Mouse (Mus musculus) layer of hippocampus, adult 9-10 months (tissue): ENCODE results near the gene Usp35.

Experiments
- DNase-seq: peaks from one replicate; pipeline ENCODE4 v3.0.0; 2022; ENCODE audit warnings: low spot score

Usp35 gene

DNA sequence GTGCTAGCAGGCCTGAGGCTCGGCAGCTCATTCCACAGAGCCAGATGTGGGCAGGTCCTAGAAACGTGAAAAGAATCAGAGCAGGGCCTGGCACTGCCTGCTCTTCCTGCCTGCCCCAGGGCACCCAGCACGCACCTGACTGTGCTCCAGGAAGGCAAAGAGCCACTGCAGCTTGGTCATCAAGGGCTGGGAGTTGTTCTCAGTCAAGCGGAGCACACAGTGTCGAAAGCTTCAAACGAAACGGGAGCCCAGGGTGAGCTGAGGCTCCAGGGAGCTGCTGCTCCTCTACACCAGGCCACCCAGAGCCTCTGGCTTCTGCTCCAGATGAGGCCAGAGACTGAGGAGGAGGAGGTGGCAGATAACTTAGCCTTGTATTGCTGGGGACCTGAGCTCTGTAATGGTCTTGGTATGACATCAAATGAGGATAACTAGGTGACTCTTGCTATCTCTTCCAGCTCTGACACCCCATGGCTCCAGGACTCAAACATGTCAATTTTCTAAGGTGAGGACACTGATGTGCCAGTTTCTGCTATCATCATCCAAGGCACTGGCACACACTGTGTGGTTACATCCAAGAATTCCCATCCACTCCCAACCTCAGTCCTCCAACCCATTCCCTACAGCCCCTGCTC, 18.3 kb downstream of the Usp35 start:
- no peak for DNase-seq

DNA sequence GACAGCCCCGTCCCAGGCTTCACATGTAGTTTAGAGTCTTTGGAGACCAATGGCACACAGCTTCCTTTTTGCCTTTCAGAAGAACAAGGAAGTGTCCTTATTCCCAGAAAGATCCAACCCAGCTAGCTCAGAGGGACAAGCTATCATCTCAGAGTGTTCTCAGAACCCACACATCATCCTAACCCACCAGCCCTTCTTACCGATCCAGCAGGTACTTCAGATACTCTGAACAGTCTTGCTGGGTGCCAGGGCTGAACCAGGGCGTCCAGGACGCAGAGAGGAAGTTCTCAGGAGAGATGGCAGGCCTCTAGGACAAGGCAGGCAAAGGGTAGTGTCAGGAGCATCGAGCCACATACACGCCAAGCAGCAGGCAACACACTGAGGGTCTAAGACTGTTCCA, 19.0 kb downstream of the Usp35 start:
- no peak for DNase-seq

DNA sequence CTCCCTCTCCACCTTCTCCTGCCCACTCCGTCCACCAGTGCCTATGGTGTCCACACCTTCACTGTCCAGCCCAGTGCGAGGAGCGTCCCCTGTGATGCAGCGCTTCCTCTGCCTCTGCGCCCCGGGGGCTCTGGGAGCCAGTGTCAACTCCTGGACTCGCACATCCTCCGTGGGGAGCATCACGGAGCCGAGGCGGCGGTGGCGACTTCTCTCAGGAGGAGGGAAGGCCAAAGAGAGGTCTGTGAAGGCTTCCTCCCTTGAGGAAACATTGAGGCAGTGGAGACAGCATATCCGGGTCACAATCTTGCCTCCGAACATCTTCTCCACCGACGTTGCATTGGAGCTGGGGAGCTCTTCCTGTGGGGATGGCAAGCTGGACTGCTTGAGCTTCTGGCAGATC, 19.6 kb downstream of the Usp35 start:
- no peak for DNase-seq

DNA sequence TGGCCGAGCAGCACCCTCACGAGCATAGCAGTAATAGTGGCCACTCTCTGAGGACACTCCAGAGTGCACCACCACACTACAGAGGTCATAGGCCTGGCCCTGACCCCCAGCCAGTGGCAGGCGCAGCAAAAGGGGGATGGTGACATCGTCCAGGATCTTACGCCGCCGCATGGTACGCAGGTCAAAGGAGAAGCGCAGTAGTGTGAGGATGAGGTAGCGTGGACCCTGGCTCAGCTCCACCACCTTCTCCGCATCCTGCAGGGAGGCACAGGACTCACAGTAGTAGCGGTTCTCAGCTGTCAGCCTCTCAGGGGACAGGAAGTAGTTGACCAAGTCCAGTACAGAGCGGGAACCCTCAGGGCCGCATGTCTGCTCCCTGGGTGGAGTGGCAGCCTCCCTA, 20.2 kb downstream of the Usp35 start:
- no peak for DNase-seq

DNA sequence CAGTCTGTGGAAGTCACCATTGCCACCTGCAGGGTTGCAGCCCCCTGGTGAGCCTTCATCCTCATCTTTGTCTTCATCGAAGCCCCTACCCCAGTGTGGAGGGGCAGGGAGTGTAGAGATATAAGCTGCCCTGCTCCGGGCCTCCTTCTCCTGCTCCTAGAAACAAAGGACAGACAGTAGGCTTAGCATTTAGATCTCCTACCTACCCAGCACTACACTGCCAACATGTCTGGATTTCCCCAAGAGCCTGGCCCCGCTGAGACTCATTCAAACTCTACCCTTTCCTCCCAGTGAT, 21.5 kb downstream of the Usp35 start:
- no peak for DNase-seq

DNA sequence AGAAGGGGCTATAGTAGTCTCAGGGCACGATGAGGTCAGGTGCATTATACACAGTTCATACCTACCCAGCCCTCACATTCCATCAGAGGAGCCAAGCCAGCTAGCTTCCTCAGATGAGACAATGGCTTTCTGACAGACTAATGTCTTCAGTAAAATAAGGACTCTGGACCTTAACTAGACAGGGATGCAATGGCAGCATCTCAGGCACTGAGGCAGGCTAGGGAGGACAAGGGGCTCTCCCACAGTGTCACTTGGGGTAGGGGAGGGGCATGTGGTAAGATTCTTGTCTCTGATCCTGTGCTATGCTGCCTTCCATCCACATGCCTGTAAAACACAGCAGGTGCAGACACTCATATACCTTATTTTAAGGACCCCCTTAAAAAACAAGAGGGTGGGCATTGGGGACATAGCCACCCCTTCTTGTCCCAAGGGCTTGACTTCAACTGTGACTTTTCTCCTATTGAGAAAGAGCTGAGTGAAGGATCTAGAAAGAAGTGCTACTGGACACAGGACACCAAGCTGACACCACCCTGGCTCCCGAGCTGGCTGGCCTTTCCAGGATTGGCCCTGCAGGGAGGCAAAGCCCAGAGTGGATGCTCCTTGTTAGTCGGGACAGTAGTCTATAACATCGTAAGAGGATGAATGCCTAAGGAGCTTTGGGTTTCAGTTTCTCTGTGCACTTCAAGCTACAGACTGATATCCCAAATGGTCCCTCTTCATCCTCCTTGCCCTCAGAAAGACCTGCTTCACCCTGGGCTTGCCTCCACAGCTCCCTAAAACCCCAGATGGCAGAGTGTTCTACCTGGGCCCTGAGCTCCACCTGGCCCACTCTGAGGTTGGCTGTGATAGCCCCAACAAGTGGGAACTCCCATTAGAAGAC, 22.1 kb downstream of the Usp35 start:
- no peak for DNase-seq

DNA sequence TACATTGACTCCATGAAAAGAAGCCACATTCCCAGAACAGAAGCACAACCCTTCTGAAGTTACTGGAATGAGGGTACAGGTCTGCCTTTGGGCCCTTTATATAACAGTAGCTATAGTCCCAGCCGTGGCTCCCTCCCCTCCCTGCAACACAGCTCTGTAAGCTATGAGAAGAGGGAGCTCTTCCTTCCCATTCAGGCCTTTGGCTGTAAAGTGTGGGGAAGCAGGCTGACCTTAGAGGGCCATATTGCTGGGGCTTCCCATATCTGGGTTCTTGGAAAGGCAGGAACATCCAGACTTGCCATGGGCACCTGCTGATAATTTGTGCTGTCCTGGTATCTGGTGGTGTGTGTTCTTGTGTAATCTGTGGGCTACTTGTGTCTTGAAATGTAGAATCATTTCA, 24.3 kb downstream of the Usp35 start:
- DNase-seq, result no peak

DNA sequence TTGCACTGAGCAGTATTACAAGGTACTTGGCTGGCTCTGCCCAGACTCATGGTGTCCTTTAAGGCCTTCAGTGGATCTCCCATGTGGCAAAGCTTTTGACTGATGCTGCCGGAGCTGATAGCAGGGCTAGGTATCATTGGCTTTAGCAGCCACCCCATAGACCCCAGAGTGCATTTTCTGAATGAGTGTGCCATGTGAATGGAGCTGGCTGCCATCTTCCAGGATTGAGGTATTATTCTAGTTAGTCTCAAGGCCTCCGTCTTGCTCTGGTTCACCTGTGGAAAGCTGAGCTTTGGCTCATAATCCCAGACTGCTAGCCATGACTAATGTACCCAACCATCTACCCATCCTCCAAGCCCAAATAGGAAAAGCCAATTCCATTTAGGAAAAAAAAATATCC, 25.0 kb downstream of the Usp35 start:
- DNase-seq, result no peak

DNA sequence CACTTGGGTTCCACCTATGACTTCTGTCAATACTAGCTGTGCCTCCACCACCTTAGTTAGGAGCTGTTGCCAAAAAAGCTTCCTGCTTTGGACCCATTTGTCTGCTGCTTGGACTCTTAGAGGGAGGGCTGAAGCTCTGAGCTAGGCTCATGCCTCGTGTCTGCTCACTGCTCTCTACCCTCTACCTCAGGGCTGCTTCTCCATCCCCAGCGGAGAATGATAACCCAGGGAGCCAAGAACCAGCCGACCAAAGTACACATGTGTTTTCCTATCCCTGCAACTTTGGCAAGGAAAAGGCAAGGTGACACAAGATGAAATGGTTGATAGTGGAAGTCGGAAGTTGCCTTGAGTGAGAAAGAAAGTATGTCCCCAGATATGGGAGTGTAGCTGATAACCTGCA, 26.6 kb downstream of the Usp35 start:
- DNase-seq, result no peak

DNA sequence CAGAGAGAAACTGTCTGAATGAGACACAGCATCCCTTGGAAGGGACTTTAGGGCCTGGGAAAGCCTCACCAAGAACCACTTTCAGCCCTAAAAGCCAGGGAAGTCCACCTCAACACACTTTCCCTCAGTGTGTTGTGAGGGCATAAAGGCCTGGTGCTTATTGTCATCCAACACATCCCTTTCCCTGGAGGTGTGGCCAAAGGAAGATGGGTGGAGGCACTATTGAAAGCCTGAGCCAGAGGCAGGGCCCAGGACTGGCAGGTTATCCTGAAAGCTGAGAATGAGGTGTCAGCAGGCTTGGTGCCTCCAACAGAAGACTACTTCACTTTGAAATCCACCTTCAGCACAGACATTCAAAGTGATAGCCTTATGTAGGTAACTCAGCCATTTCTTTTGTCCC, 27.3 kb downstream of the Usp35 start:
- no peak for DNase-seq

DNA sequence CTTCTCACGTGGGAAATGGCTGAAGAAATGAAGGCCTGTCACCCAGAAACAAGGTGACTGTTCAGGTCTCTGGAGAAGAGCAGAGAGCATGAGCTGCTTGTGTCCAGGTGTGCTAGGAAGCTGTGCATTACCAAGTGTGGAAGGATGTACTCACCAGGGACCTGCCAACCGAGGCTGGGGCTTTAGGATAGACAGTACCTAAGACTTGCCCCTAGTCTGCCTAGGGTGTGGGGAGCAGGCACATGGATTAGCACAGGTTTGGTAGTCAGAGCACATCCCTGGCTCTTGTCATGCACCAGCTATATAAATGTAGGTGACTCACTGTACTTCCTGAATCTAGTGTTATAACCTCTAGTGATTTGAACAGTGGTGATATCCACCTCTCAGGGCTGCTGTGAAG, 28.2 kb downstream of the Usp35 start:
- no peak for DNase-seq

DNA sequence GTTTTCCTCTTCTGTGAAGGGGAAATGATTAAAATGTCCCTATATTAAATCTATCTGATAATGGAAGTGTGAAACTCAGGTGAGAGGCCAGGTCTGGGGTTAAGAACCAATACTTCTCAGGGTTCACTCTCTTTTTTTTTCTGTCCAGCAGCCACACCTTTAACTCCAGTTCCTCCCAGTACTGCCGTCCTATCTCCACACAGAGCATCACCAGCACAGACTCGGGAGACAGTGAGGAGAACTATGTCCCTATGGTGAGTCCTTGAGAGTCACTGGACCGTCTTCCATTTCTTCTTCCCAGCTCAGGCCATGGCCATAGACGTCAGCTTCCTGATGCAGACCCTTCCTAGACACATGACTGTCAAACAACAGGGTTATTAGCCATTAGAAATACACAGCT, 28.9 kb downstream of the Usp35 start:
- DNase-seq, result no peak

DNA sequence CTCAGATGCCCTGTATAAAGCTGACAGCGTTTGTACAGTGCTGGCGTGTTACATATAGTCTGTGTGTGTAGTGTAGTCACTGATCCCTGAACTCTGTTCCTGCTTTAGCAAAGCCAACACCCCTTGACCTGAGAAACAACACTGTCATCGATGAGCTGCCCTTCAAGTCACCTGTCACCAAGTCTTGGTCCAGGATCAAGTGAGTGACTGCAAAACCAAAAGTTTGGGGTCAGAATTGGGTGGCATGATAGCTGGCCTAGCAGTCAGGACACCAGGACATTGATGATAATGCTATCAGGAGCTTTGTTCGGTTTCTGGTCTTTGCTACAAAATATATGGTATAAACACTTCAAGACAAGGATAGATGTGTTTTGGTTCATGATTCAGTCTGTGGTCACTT, 29.6 kb downstream of the Usp35 start:
- no peak for DNase-seq

DNA sequence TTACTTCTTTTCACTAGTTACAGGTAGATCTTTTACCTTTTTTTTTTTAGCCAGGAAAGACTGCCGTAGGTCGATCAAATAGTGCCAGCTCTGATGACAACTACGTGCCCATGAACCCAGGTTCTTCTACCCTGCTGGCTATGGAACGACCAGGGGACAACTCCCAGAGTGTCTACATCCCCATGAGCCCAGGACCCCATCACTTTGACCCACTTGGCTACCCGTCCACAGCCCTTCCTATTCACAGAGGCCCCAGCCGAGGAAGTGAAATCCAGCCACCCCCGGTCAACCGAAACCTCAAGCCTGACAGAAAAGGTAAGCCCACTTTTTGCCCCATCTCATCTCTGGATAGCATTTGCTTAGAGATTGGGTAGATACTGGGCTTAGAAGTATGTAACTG, 30.5 kb downstream of the Usp35 start:
- no peak for DNase-seq

DNA sequence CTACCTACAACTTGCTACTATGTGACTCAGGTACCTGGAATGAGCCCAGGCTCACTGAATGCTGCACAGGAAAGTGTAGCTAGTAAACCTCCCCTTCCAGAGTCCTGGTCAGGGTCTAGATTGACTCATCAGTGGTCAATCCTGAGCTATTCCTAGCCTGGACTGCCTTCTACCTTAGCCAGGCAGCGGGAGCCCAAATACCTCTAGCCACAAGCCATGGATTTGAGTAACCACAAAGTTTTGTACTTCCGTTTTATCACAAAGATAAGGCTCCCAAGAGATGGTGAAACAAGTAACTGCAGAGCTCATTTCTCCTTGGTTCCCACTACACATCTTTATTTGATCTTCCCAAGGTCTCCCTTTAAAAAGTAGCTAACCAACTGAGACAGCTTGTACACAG, 30.9 kb downstream of the Usp35 start:
- no peak for DNase-seq

DNA sequence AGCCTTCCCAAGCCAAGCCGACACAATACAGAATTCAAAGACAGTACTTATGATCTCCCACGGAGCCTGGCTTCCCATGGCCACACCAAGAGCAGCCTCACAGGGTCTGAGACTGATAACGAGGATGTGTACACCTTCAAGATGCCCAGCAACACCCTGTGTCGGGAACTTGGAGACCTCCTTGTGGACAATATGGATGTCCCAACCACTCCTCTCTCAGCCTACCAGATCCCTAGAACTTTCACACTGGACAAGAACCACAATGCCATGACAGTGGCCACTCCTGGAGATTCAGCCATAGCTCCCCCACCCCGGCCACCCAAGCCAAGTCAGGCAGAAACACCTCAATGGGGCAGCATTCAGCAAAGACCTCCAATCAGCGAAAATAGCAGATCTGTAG, 32.9 kb downstream of the Usp35 start:
- no peak for DNase-seq

DNA sequence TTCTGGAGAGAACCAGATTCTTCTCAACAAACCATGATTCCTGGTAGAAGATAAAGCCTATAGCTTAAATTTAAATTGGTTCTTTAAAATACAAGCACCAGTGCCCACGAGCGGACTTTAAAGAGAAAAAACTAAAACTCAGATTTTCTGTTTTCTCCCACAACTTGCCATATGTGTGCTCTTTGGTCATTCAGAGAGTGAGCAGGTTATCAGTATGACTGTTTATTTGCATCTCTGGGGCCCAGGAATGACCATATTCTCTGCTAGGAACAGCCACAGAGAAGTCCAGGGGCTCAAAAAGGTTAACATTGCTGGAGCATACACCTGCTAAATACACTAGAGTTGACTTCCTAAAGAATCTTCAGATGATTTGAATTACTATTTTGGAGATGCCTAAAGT, 33.5 kb downstream of the Usp35 start:
- DNase-seq, result no peak

DNA sequence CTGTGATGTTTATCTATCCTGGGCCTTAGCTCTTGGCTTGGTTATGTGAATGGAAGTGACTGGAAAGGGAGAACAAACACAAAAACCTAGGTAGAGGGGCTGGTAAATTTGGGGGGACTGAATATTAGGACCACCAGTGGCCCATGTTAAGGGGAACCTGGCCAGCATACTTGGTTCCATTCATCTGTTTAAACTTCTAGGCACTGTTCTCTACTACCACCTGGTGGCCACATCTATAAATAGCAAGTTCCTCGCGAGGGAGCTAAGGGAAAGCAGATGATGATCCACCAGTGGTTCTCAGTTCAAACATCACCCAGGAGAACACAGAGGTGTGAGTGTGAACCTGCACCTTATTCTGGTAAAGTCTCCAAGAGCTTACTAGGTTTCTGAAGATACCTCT, 34.4 kb downstream of the Usp35 start:
- DNase-seq, result peak; percentile 68

DNA sequence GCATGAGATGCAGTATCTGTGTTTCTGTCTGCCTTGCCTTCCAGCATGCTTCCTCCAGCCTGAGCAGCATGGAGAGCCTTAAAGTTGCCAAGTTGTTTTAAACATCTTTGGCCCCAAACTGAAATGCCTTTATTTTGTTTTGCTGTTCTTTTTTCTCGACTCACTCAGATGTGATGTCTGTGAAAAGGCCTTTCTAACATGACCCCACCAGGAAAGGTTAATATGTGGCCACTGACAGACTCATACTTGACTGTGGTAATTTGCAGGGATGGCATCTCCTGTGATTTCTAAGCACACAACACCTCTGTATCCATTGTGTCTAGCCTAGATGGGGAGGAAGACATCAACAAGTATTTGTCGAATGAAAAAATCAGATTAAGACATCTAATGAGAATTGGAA, 34.8 kb downstream of the Usp35 start:
- DNase-seq, result no peak

DNA sequence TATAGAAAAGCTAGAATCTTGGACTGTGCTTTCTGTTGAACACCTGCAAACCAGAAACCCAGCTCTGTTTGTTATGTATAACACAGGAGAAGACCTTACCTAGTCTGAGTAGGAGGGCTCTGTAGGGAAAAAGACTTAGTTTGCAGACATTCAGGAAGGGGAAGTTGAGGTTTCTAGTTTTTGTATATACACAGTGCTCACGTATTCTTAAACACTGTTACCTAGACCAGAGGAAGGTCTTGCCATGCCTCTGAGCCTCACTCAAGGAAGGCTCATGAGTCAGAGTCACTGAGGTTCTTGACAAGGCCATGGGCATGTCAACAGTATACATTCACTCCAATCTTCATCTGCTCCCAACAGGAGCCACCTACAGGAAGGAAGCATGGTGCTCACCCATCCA, 60.8 kb downstream of the Usp35 start:
- no peak for DNase-seq

DNA sequence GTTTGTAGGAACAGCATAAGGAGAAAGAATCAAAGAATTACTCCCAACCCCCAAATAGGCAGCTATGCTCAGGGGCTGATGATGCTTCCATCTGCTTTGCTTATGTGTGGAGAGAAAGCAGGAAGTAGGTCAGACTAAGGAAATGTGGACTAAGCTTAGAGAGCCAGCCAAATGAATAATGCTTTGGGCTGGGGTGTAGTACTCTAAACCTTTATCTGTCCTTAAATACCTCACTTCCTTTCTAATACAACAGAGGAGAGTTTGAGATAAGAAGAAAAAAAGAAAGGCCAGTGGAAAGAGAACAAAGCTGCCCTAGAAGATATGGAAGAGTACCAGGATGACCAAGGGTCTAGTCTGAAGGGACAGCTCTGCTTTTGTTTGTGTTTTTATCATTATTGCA, 61.5 kb downstream of the Usp35 start:
- no peak for DNase-seq

DNA sequence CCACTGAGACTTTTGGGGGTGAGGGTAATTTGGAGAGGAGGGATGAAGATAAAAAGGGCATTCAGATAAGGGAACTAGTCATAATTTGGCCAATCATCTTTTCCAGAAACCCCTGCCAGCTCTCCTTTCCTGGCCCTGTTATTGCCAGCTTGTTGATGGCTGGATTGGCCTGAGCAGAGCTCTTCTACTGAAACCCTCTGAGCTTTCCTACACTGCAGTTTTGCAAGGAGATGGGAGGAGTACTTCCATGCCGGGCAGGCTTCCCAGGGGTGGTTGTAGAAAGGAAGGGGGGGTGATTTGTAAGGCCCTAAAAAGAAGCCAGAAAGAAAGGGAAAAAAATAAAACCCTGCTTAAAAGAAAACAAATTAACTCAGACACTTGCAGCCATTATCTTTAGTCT, 69.3 kb downstream of the Usp35 start:
- no peak for DNase-seq
